Mouse (Mus musculus) kidney, postnatal 0 days (tissue): ENCODE measurements around the gene Noct. TPM values are rescaled to one million over a fixed set of nuclear protein-coding genes. Genes with fewer than 3 reads are reported as not detected.

ENCODE experiments used
- ATAC-seq: fragments of 200-750 bp; cut with Nextera tagmentation; replicated peaks from 2 replicates; pipeline ENCODE4 v1.8.0; 2017; ENCODE audit warnings: low read depth, moderate number of reproducible peaks, moderate TSS enrichment, moderate library complexity; ENCODE audit not compliant: low FRiP score
- DNase-seq: peaks from one replicate; pipeline ENCODE4 v3.0.0-alpha.2; 2016; ENCODE audit warnings: low spot score
- H3K27ac ChIP-seq: fragments of 300-500 bp; sonication (generic); 2 replicates; pipeline ENCODE4 v1.5.1; 2014; ENCODE audit warnings: mild to moderate bottlenecking
- H3K27me3 ChIP-seq: fragments of 300-500 bp; sonication (generic); 2 replicates; pipeline ENCODE4 v1.6.1; 2014; ENCODE audit warnings: low read length, mixed read lengths; ENCODE audit not compliant: insufficient read depth
- H3K36me3 ChIP-seq: fragments of 300-500 bp; sonication (generic); 2 replicates; pipeline ENCODE4 v1.6.1; 2014; ENCODE audit warnings: low read length, mixed read lengths; ENCODE audit not compliant: insufficient read depth
- H3K4me1 ChIP-seq: fragments of 300-500 bp; sonication (generic); replicated peaks from 2 replicates; pipeline ENCODE4 v1.6.1; 2014; ENCODE audit warnings: antibody characterized with exemption, low read length, mixed read lengths; ENCODE audit not compliant: insufficient read depth
- H3K4me2 ChIP-seq: fragments of 300-500 bp; sonication (generic); 2 replicates; pipeline ENCODE4 v1.6.1; 2014; ENCODE audit warnings: mild to moderate bottlenecking, low read length, moderate library complexity, mixed read lengths
- H3K4me3 ChIP-seq: fragments of 300-500 bp; sonication (generic); replicated peaks from 2 replicates; pipeline ENCODE4 v1.5.1; 2014; ENCODE audit warnings: low read depth, low read length
- H3K9ac ChIP-seq: fragments of 300-500 bp; sonication (generic); 2 replicates; pipeline ENCODE4 v1.6.1; 2014; ENCODE audit warnings: low read depth, low read length
- H3K9me3 ChIP-seq: fragments of 300-500 bp; sonication (generic); replicated peaks from 2 replicates; pipeline ENCODE4 v1.6.1; 2016; ENCODE audit warnings: low read length, inconsistent platforms, mixed read lengths
- CTCF ChIP-seq: IDR thresholded peaks from 2 replicates; pipeline ENCODE4 v1.5.1; 2016; ENCODE audit warnings: antibody characterized with exemption, low read depth, mild to moderate bottlenecking, moderate library complexity
- WGBS: fragments of 180-500 bp; shearing (Covaris S2); extraction: QIAGEN DNeasy Blood & Tissue Kit; methylation state at CpG from one replicate; pipeline ENCODE4 v1.1.7; 2014; 5-methylcytosine and 5-hydroxymethylcytosine counted together
- polyA plus RNA-seq: library from polyadenylated mRNA; unstranded; fragments of >200 nt; fragmentation: Nextera tagmentation; extraction: Ambion mirVana; gene quantifications from 2 replicates; pipeline ENCODE4 v1.2.1, GENCODE M21; 2015

Gene Noct
- polyA plus RNA-seq, 1 experiment from 2014 or later, result 7.1 TPM

- Histone ChIP-seq H3K9ac (no peak overlapping the region), H3K9me3 (no peaks in the 10 kb centered on the region), H3K36me3 (no peaks in the 10 kb centered on the region), H3K27me3 (no peaks in the 10 kb centered on the region), H3K4me2 (no peak overlapping the region), H3K27ac (no peak overlapping the region), H3K4me3 (no peak overlapping the region), H3K4me1 (no peaks in the 10 kb centered on the region; the same call in 1 of the 2 replicates)
- DNase-seq, result no peak
- WGBS, result 63% methylated on average over 10 of the region's 10 CpGs
- ATAC-seq, result 0 out of 2 replicates have a peak, but pooled peaks have one; percentile 57
- no peak for TF ChIP-seq CTCF
These were observed 39.5 kb upstream of the Noct start for GRCm38 (mm10) chr3:51184715-51185114.

- H3K9ac ChIP-seq, result no peak overlapping the region
- TF ChIP-seq CTCF, result no peak
- 66% methylated on average over 7 of the region's 7 CpGs for WGBS
- H3K4me2 ChIP-seq, result no peak overlapping the region
- H3K4me3 ChIP-seq, result no peak overlapping the region
- ATAC-seq (peak; percentile 79), DNase-seq (no peak)
- no peaks in the 10 kb centered on the region for H3K9me3 ChIP-seq
- H3K36me3 ChIP-seq, result no peaks in the 10 kb centered on the region
- H3K27ac ChIP-seq, result no peak overlapping the region
- no peaks in the 10 kb centered on the region; the same call in 1 of the 2 replicates for H3K4me1 ChIP-seq
- no peaks in the 10 kb centered on the region for H3K27me3 ChIP-seq
These were observed 38.8 kb upstream of the Noct start for GRCm38 (mm10) chr3:51185406-51185805.

- H3K9me3 ChIP-seq, result no peaks in the 10 kb centered on the region
- H3K4me2 ChIP-seq, result no peak overlapping the region
- DNase-seq (no peak), ATAC-seq (no peak)
- no peaks in the 10 kb centered on the region for H3K27me3 ChIP-seq
- no peak overlapping the region for H3K9ac ChIP-seq
- H3K27ac ChIP-seq, result no peak overlapping the region
- TF ChIP-seq CTCF, result no peak
- H3K4me3 ChIP-seq, result no peak overlapping the region
- 23% methylated on average over 6 of the region's 6 CpGs for WGBS
- 0 out of 2 replicates have a peak, but pooled peaks cover 3% of the 10 kb centered on the region for H3K4me1 ChIP-seq
- no peaks in the 10 kb centered on the region for H3K36me3 ChIP-seq
These were observed 30.2 kb upstream of the Noct start for GRCm38 (mm10) chr3:51194075-51194474.

- H3K9me3 ChIP-seq, result no peaks in the 10 kb centered on the region
- ATAC-seq (peak; percentile 46; the same call in 1 of the 2 replicates), DNase-seq (peak; percentile 36)
- H3K4me2 ChIP-seq, result no peak overlapping the region
- H3K36me3 ChIP-seq, result no peaks in the 10 kb centered on the region
- H3K4me1 ChIP-seq, result 0 out of 2 replicates have a peak, but pooled peaks cover 3% of the 10 kb centered on the region
- H3K27me3 ChIP-seq, result no peaks in the 10 kb centered on the region
- no peak overlapping the region for H3K9ac ChIP-seq
- TF ChIP-seq CTCF, result no peak
- no peak overlapping the region for H3K27ac ChIP-seq
- 28% methylated on average over 8 of the region's 8 CpGs for WGBS
- H3K4me3 ChIP-seq, result no peak overlapping the region
These were observed 28.9 kb upstream of the Noct start for GRCm38 (mm10) chr3:51195321-51195720.

GRCm38 (mm10) chr3:51195736-51196135, 28.5 kb upstream of the Noct start:
- Histone ChIP-seq H3K9me3 (no peaks in the 10 kb centered on the region), H3K9ac (no peak overlapping the region), H3K4me1 (0 out of 2 replicates have a peak, but pooled peaks cover 3% of the 10 kb centered on the region), H3K4me3 (no peak overlapping the region), H3K27ac (no peak overlapping the region), H3K36me3 (no peaks in the 10 kb centered on the region), H3K27me3 (no peaks in the 10 kb centered on the region), H3K4me2 (no peak overlapping the region)
- no peak for DNase-seq
- no peak for ATAC-seq
- TF ChIP-seq CTCF, result no peak
- WGBS, result 43% methylated on average over 8 of the region's 8 CpGs

- Histone ChIP-seq H3K4me2 (no peak overlapping the region), H3K27me3 (no peaks in the 10 kb centered on the region), H3K4me1 (0 out of 2 replicates have a peak, but pooled peaks cover 3% of the 10 kb centered on the region), H3K4me3 (no peak overlapping the region), H3K9me3 (no peaks in the 10 kb centered on the region), H3K36me3 (no peaks in the 10 kb centered on the region), H3K27ac (peak overlapping the region; percentile 31; the same call in 1 of the 2 replicates), H3K9ac (no peak overlapping the region)
- ATAC-seq (no peak), DNase-seq (no peak)
- WGBS, result 77% methylated on average over 3 of the region's 3 CpGs
- TF ChIP-seq CTCF, result no peak
These were observed 27.5 kb upstream of the Noct start for GRCm38 (mm10) chr3:51196724-51197111.

- 0 out of 2 replicates have a peak overlapping the region, but pooled peaks have one; percentile 31 for H3K27ac ChIP-seq
- TF ChIP-seq CTCF, result peak; percentile 22; the same call in 1 of the 2 replicates
- DNase-seq, result peak; percentile 52
These were observed 27.0 kb upstream of the Noct start for GRCm38 (mm10) chr3:51197112-51197731.

More at GRCm38 (mm10) chr3:51197112-51197731, 27.0 kb upstream of the Noct start:
- H3K4me2 ChIP-seq, result 0 out of 2 replicates have a peak overlapping the region, but pooled peaks have one; percentile 5
- WGBS, result 50% methylated on average over 9 of the region's 9 CpGs
- H3K27me3 ChIP-seq, result no peaks in the 10 kb centered on the region
- H3K9ac ChIP-seq, result no peak overlapping the region
- no peaks in the 10 kb centered on the region for H3K9me3 ChIP-seq
- no peak overlapping the region for H3K4me3 ChIP-seq
- H3K4me1 ChIP-seq, result 0 out of 2 replicates have a peak, but pooled peaks cover 3% of the 10 kb centered on the region
- H3K36me3 ChIP-seq, result no peaks in the 10 kb centered on the region
- no peak for ATAC-seq
